Mouse (Mus musculus): ENCODE data around the gene Ccdc36.

Ccdc36 gene

DNA sequence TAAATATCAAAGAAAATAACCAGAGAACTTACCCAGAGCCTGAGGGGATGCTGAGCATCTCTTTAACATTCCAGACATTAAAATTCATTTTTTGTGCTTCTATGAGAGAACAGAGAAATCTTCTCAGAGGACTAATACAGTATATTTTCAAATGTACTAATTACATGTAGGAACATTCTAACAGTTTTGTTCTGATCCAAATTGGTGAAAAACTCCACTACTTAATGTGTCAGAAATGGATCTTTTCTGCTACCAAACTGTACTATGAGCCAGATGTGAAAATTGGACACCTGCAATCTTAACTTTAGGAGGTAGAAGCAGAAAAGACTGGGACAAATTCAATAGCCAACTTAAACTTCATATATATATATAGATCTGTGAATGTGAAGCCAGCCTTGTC lies at the start of gene Ccdc36:
Gene Ccdc36 (minus strand): TSS at position 101 of the 400 bp plus-strand sequence.
- no peak for DNase-seq

DNA sequence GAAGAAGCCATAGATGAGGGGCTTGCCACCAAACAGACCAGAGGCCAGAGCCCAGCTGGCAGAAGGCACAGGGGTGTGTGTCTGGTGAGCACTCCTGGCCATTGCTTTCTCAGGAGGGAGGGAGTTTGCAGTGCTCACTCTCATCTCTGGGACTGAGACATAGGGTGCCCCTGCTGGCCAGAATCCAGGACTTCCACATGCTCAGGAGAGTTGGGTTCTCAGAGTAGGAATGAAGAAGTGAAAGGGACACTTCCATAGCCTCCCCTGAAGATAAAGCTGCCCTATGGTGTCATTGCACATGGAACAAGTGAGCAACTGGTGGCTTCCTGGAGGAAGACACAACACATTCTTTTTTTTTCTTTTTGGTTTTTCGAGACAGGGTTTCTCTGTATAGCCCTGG lies 46.2 kb upstream of the Ccdc36 start:
- DNase-seq, result no peak

DNA sequence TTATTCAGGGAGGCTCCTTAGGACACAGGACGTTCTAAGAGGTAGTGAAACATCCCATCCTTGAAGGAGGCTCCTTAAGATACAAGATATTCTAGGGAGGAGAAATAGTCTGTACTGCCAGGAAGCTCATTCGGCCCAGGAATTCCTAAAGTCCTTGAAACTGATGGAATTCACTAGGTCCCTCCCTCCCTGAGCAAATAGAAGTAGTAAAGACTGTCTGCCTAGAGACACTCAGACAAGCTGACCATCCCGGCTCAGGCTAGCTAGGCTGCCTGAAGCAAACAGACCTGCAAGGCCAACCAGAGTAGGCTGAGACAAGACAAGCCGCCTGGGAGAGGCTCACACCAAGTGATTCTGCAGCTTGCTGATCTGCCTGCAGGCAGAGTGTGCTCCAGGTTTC lies 41.6 kb upstream of the Ccdc36 start:
- no peak for DNase-seq

DNA sequence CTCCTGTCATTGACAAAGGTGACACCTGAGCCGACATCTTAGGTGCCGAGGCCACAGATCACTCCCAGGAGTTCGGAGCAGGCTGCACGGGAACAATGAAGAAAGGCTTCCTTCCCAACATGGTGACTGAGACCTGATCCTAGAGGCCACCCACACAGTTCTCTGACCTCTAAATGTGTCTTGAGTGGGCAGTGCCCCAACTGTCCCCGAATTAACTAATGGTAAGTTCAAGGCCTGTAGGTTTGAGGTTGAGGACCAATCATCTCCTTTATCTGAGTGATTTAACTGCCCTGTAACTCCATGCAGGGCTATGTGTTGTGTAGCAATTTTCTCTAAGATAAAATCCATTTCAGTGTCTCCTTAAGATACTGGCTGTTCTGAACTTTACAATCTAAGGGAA lies 41.1 kb upstream of the Ccdc36 start:
- DNase-seq, result no peak

DNA sequence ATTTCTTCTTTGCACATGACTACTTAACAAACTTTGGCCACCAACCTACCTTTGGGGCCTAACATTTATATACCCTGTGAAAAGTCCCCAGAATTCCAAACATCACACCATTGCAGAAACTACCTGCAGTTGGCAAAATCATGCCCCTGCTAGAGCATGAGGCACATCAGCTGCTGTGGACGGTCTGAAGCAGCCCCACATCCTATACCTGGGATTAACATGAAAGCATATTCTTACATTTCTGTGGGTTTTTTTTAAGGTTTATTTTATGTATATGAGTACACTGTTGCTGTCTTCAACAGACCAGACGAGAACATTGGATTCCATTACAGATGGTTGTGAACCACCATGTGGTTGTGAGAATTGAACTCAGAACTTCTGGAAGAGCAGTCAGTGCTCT lies 37.9 kb upstream of the Ccdc36 start:
- DNase-seq, result no peak

DNA sequence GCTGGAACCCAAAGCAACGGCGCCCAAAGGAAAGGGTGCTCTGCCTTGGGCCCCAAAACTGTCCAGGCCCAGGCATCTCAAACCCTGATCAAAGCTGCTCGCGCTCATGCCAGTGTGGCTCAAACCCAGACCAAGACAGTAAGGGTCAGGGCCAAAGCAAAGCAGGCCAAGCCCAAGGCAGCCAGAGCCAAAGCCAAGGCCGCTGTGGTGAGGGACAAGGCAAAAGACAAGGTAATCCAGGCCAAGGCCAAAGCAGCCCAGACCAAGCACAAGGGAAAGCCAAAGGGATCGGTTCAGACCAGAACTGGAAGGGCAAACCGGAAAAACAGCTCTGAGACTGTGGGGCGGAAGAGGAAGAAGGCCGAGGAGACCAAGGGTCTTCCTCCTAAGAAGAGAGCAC lies 35.4 kb upstream of the Ccdc36 start:
- DNase-seq, result no peak

DNA sequence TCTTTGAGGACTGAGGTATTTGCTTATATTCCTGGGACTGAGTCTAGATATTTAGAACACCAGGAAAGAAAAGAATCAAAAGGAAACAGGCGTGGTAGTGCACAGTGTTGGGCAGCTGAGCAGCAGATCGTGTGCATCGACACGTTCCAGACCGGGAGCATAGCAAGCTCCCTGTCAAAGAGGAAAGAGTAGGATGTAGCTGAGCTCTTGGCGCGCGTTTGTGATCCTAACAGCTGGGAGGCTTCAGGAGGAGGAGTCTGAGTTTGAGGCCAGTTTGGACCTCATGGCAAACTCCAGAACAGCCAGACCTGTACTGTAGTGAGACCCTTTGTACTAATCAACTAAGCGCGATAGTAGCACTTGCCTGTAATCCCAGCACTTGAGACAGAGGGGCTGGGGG lies 33.9 kb upstream of the Ccdc36 start:
- DNase-seq, result no peak

DNA sequence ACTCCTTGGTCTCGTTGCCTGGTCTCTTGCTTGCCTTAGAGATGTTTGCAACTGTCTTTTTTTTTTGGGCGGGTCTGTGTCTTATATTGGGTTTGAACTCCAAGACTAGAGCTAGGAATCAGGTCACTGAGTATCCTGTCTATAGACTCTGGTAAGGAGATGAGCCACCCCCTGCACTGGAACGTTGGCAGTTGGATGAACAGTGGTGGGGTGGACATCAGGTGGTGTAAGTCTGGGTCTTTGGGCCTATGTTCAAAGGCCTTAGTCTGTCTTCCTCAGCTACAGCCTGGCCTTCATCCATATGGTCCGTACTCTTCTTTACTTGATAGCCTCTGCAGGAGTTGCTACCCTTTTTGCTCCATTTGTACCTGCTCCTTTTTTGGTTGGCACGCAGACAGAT lies 33.4 kb upstream of the Ccdc36 start:
- no peak for DNase-seq

DNA sequence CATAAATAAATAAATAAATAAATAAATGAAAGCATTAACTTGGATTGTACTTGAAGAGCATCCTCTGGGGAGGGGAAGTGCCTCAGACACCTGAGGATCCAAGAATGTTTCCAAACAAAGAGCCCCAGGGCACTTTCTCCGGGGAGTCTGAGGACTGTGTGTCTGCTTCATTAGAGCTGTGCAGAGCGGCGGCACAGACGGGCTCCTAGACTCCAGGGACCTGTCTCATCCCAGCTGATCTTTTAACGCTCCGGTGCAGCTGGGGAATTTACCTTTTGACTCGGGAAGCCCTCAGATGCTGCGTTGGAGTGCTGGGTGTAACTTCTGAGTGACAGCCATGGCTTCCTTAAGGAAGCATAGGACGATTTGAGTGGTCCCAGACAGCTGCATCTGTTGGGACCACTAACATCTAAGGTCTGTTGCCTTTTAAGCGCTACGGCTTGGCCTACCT lies 32.9 kb upstream of the Ccdc36 start, which contains the start of gene Klhdc8b:
Gene Klhdc8b (minus strand): TSS at position 401 of the 451 bp plus-strand sequence.
- no peak for DNase-seq

DNA sequence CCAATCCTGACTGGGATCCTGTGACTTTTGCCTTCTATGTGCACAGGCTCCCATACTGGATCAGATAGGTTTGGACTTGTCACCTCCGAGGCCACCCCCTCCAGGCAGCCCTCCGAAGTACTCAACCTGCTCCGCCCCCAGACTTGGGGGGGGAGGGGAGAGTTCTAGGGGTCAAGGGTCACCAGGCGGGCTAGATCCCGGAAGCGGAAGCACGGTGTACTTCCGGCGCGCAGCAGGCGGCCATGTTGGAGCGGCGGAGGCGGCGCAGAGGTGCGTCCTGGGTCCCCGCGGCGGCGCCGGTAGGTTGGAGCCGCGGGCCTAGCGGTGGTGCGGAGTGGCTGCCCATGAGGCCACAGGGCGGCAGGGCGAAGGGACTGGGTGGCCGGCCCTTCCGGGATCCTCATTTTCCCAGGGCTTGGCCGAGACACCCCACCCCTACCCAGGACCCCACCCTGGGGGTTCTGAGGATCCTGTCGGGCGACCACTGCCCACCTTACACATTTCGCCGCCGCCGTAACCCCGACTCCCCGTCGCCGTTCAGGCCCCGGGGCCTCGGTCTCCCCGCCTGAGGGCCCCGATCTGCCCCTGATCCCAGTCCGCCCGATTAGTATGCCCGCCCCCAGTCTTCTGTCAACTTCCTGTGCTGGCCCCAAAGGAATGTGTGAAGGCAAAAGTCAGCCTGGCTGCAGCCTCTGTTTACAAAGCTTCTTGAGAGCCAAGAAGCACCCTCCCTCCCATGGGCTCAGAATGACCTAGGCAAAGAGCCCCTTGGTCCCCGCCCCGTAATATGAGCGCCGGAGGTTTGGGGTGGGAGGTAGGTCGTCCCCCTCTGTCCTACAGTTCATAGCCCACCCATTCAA lies 32.3 kb upstream of the Ccdc36 start, which contains the start of gene Ccdc71:
Gene Ccdc71 (plus strand): TSS at position 209 of the 860 bp plus-strand sequence.
- DNase-seq, result peak; percentile 90

DNA sequence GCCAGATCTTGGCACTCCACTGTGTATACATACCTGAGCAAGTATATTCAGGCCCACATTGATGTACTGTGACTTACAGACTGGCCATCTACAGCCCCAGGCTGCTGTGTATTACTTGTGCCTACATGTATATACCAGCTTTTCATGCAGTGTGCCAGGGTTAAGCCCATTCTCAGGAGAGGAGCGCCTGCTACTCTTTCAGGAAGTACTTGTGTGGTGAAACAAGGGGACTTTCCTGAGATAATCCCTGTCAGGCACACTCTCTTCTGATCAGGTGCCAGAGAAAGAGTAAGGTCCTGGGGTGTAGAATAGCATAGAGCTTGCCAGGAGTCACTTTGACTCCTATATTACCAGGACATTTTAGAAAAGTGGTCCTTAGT lies 31.6 kb upstream of the Ccdc36 start:
- DNase-seq, result no peak

DNA sequence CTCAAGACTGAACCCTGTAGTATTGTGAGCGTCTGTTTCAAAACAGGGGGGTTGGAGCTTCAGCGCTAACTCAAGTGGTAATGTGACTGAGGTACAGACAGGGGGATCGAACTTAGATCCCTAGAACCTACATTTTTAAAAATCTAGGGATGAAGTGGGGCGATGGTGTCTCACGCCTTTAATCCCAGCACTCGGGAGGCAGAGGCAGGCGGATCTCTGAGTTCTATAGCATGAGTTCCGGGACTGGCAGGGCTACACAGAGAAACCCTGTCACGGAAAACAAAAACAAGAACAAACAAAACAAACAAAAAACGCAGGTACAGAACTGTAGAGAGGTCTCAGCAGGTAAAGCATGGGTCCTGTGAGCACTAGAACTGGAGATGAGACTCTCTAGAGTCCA lies 28.7 kb upstream of the Ccdc36 start:
- DNase-seq, result no peak

DNA sequence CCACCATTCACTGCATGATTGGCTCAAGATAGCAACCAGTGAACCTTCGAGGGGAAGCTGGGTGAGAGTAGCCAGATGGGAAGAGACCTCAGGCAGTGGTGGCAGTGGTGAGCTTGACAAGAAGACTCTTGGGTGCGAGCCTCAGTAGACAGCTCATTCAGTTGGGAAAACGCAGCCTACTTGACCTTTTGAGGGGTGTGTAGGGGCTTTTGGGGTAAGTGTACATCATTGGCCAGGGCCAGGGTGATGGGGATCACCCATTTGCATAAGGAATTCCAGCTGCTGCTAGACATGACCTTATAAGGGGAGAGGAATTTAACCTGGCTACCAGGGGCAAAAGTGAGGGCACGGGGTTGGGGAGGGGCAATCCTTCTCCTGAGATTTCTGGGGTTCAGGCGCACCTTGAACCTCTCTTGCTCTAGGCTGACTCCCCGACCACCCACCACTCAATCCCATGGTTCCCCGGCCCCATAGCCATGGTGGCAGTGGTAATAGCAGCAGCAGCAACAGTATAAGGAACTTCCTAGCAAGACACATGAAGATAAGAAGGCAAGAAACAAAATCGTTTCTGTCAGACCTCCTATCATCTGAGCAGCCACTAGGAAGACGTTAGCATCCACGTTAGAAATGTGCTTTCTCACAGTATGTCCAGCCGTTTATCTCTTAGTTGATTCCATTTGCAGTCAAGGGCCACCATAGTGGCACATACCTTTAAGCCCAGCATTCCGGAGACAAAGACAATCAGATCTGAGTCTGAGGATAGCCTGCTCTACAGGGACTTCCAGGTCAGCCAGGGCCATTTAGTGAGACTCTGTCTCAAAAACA lies 27.7 kb upstream of the Ccdc36 start:
- no peak for DNase-seq

DNA sequence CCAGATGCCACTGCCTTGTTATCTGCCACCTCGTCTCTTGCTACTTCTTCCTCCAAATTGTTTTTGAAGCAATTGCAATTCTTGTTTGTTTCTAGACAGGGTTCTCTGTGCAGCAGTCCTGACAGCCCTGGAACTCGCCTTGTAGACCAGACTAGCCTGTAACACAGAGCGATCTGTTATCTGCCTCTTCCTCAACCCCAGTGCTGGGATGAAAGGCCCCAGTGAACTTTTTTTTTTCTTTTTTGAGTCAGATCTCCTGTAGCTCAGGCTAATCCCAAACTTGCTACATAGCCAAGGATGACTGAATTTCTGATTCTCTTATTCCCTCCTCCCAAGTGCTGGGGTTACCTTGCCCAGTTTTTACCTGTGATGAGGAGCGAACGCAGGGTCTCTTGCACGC lies 26.1 kb upstream of the Ccdc36 start:
- no peak for DNase-seq

DNA sequence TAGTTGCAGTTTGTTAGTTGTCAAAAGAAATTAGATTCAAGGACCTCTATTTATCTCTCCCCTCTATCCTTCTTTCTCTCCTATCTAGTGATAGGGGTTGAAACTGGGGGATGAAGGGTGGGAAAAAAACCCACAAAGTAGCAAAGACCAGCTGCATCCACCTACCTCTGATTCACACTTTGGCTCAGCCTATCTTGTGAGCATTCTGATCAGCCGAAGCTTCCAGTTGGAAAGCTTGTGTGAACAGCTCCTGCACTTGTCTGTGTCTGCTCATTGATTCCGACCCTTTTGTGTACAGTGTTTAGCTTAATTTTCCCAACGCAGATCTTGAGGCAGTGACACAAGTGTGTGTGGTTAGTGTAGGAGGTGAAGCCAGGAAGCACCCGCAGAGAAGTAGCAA lies 25.2 kb upstream of the Ccdc36 start:
- no peak for DNase-seq

DNA sequence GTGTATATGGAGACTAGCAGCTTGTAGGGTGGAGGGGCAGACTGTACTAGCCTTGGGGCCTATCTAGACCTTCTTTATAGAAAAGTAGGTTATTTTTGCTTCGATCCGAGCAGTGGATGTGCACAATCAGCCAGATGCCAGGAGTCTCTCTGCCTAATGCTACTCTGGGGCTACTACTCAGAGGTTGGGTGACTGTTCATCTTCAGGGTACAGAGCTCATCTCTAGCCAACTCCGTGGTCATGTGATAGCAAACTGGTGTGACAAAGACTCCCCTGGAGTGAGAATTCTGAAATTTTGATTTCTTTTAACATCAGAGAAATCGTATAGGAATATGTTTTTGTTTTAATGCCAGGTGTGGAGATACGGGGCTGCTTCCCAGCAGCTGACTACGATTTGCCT lies 24.6 kb upstream of the Ccdc36 start:
- no peak for DNase-seq

DNA sequence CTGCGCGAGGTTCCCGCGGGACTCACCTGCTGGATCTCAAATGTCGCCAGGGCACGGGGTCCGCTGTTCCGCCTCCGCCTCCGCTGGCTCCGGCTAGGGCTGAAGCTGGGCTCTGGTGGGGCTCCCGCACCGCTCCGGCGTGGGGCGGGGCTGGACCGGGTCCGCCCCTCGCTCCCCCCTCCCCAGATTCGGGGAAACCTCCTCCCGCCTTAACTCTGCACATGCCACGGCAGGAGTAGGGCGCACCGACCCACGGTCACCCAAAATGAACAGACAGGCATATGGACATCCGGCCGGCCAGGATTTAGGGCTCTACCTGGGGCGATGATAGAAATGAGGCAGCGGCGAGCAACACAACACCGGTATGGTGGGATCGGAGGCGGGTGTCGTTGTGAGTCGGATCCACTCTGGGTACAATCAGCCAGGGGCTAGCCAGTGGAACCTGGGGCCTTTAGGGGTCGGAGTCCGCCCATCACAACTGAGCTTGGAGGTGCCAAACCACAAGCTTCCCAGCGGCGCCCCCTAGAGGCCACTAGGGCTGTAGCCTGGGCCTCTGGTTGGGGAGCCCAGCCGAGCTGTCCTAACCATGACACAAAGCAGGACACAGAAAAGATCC lies 24.1 kb upstream of the Ccdc36 start:
- peak; percentile 93 for DNase-seq

DNA sequence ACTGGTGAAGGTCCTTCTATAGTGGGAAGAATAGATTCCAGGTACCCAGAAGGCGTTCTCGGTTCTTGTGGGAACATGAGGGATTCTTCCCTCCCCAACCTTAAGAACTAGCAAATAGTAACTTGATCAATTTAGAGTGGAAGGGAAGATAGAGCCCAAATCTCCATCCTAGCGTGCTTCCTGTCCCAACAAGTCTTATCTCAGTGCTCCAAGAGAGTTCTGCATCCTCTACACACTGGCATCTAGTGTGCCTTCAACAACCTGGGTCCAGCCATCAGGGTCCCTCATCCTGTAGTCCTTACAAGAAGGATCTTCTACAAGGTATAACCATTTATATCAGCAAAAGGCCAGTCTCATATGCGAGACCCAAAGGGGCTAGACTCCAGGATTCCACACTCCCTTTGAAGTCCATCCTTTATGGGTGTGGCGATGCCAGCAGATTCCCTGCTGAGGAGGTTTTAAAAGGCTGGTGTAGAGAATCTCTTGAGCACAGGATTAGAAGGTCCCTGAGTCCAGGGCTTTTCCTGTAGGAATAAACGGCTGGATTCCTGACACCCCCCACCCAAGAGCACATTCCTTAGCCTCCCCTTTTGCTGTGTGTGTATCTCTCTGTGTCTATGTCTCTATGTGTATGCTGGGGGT lies 23.4 kb upstream of the Ccdc36 start:
- DNase-seq, result no peak

DNA sequence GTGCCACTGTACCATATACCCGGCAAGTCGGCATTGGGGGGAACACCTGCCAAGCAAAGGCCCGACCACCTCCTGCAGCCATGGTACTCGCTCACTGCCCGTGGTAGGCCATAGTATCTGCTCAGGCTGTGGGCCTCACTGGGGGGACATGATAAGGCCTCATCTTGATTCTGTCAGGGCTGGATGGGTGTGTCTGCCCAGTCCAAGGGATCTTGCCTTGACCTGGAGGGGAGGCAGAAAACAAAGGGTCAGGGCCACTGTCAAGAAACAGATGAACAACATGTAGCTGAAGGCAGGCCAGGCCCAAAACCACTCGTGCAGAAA lies 22.8 kb upstream of the Ccdc36 start:
- DNase-seq, result no peak

DNA sequence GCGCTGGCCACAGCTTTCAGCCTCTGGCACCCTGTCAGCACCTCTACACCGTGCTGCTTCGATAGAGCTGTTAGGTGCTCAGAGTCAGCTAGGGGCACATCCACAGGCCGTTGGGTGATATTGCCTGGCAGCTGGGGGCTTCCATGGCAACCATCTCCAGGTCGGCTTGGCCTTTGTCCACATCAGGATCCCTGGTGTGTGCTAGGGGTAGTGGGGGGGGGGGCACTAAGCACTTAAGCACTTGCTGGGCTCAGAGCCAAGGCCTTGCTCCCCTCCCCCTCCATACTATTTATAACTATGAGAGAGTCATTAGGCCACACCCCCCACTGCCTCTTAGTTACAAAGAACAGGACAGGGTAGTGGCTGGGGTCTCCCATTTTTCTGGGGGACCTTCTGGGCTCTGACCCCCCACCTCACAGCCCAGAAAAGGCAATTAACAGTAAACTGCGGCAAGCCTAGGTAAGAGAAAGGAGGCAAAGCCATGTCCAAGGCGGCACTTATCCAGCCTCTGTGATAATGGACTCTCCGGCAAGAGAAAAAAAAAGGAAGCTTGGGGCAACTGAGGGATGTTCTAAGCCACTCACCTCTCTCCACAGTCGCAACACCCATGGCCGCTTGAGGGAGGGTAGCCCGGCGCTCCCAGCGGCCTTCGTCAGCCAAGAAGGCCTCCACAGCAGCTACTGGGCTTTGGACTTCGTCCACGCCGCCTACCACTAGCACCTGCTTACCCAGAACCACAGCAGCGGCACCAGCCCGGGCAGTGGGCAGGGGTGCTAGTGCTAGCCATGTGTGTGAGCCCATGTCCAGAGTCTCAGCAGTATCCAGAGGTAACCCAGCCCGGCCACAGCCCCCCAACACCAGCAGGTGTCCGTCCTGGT lies 22.2 kb upstream of the Ccdc36 start:
- no peak for DNase-seq

DNA sequence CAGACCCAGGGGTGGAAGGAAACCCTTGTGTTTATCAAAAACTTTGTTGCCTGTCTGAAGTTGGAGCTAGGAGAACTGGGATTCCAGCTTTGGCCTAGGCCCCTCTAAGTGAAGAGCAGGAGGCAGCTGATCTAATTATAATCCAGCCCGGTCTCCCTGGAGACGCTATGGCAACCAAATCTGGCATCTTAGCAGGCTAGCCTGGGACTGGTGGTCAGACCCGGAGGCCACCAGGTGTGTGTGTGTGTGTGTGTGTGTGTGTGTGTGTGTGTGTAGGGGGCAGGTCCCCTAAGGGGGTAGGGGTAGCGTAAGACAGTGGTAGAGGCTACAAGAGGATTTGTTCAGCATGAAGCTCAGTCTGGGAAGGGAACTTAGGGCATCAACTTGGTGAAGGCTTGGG lies 21.6 kb upstream of the Ccdc36 start:
- no peak for DNase-seq

DNA sequence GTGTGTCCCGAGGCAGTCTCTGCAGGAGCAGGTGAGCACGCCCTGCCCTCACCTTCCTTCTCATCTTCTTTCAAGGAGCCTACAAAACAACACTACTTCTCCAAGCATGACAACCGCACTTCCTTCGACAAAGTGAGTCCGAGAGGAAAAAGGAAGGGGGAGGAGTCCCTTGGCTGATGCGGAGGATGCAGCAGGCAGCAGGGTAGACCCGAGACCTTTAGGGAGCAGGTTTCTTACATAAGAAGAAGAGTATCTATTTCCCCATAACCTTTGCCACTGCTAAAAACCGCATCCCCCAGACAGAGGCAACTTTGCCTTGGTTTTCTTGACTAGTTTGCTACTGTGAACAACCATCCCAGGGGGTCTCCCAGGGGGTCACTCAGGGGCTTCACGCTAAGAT lies 16.8 kb upstream of the Ccdc36 start:
- no peak for DNase-seq

Data from cerebellum, adult 9-10 months (tissue).